Mouse (Mus musculus) stomach, postnatal 0 days (tissue): ENCODE measurements around the gene Pgpep1l. TPM values are rescaled to one million over a fixed set of nuclear protein-coding genes. Genes with fewer than 3 reads are reported as not detected.

ENCODE experiments used
- ATAC-seq: fragments of 200-750 bp; cut with Nextera tagmentation; 2 replicates; pipeline ENCODE4 v1.8.0; 2017; ENCODE audit not compliant: low FRiP score, low TSS enrichment
- DNase-seq: peaks from one replicate; pipeline ENCODE4 v3.0.0-alpha.2; 2016; ENCODE audit warnings: low spot score
- H3K27ac ChIP-seq: fragments of 300-500 bp; sonication (generic); replicated peaks from 2 replicates; pipeline ENCODE4 v1.5.1; 2014; ENCODE audit warnings: mild to moderate bottlenecking, control low read depth
- H3K27me3 ChIP-seq: fragments of 300-500 bp; sonication (generic); 2 replicates; pipeline ENCODE4 v1.6.1; 2014; ENCODE audit warnings: low read length; ENCODE audit not compliant: control insufficient read depth, insufficient read depth
- H3K36me3 ChIP-seq: fragments of 300-500 bp; sonication (generic); 2 replicates; pipeline ENCODE4 v1.6.1; 2014; ENCODE audit warnings: low read length, mixed read lengths; ENCODE audit not compliant: control insufficient read depth, insufficient read depth
- H3K4me1 ChIP-seq: fragments of 300-500 bp; sonication (generic); replicated peaks from 2 replicates; pipeline ENCODE4 v1.6.1; 2014; ENCODE audit warnings: antibody characterized with exemption; ENCODE audit not compliant: control insufficient read depth, insufficient read depth
- H3K4me2 ChIP-seq: fragments of 300-500 bp; sonication (generic); replicated peaks from 2 replicates; pipeline ENCODE4 v1.6.1; 2014; ENCODE audit warnings: low read depth, mild to moderate bottlenecking, control low read depth, moderate library complexity
- H3K4me3 ChIP-seq: fragments of 300-500 bp; sonication (generic); 2 replicates; pipeline ENCODE4 v1.5.1; 2014; ENCODE audit warnings: low read depth, low read length, control low read depth
- H3K9ac ChIP-seq: fragments of 300-500 bp; sonication (generic); 2 replicates; pipeline ENCODE4 v1.6.1; 2014; ENCODE audit warnings: mild to moderate bottlenecking, low read length, control low read depth, mixed read lengths
- H3K9me3 ChIP-seq: fragments of 300-500 bp; sonication (generic); 2 replicates; pipeline ENCODE4 v1.6.1; 2016; ENCODE audit warnings: low read length; ENCODE audit not compliant: control insufficient read depth
- CTCF ChIP-seq: IDR thresholded peaks from 2 replicates; pipeline ENCODE4 v1.5.1; 2016; ENCODE audit warnings: antibody characterized with exemption, low read depth, mild to moderate bottlenecking, moderate library complexity
- EP300 ChIP-seq: optimal IDR thresholded peaks from 2 replicates; pipeline ENCODE3; 2016; ENCODE audit warnings: antibody characterized with exemption
- WGBS: fragments of 180-500 bp; shearing (Covaris S2); extraction: QIAGEN DNeasy Blood & Tissue Kit; methylation state at CpG from one replicate; pipeline ENCODE4 v1.1.7; 2014; 5-methylcytosine and 5-hydroxymethylcytosine counted together
- polyA plus RNA-seq: library from polyadenylated mRNA; unstranded; fragments of >200 nt; fragmentation: Nextera tagmentation; extraction: Ambion mirVana; gene quantifications from 2 replicates; pipeline ENCODE4 v1.2.1, GENCODE M21; 2015

Pgpep1l gene
- polyA plus RNA-seq, 1 experiment from 2014 or later = not detected

GRCm38 (mm10) chr7:68272607-68273006 is 8.6 kb upstream of the Pgpep1l start:
- Histone ChIP-seq H3K4me2 (no peak overlapping the region), H3K4me3 (no peak overlapping the region), H3K27ac (no peak overlapping the region), H3K9ac (no peak overlapping the region), H3K9me3 (no peaks in the 10 kb centered on the region), H3K27me3 (no peaks in the 10 kb centered on the region), H3K4me1 (no peaks in the 10 kb centered on the region), H3K36me3 (no peaks in the 10 kb centered on the region)
- no peak for DNase-seq
- ATAC-seq = no peak
- TF ChIP-seq CTCF = no peak
- TF ChIP-seq EP300 = no peak
- 89% methylated on average over 10 of the region's 10 CpGs for WGBS

DNA sequence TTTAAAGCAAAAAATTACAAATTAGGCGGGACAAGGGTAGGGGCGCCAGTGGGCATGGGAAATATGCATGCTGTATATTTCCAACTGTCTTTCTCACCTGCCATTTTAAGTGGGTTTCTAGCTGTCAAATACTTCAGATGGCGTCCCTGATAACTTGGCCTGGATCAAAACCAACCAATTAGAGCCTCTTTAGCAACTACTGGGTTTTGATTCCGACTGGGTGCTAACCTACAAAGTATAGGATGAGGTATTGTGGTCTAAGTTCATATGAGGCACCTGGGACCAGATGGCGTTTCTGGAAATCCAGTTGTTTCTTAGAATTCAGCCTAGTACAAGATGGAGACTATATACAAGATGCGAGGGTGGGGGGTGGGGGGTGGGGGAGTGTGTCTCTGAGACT is 7.8 kb upstream of the Pgpep1l start:
- Histone ChIP-seq H3K9ac (no peak overlapping the region), H3K9me3 (no peaks in the 10 kb centered on the region), H3K36me3 (no peaks in the 10 kb centered on the region), H3K4me2 (no peak overlapping the region), H3K4me1 (no peaks in the 10 kb centered on the region), H3K4me3 (no peak overlapping the region), H3K27me3 (no peaks in the 10 kb centered on the region), H3K27ac (no peak overlapping the region)
- DNase-seq (no peak), ATAC-seq (no peak)
- 93% methylated on average over 6 of the region's 6 CpGs for WGBS
- TF ChIP-seq EP300 = no peak
- TF ChIP-seq CTCF = no peak

GRCm38 (mm10) chr7:68270551-68270950 is 6.5 kb upstream of the Pgpep1l start:
- WGBS = 18% methylated on average over 4 of the region's 4 CpGs
- no peaks in the 10 kb centered on the region for H3K36me3 ChIP-seq
- H3K4me3 ChIP-seq = no peak overlapping the region
- H3K4me1 ChIP-seq = no peaks in the 10 kb centered on the region
- no peaks in the 10 kb centered on the region for H3K27me3 ChIP-seq
- no peak overlapping the region for H3K9ac ChIP-seq
- H3K27ac ChIP-seq = no peak overlapping the region
- no peak for TF ChIP-seq EP300
- no peak for TF ChIP-seq CTCF
- ATAC-seq = no peak
- H3K9me3 ChIP-seq = no peaks in the 10 kb centered on the region
- H3K4me2 ChIP-seq = no peak overlapping the region
- DNase-seq = no peak

DNA sequence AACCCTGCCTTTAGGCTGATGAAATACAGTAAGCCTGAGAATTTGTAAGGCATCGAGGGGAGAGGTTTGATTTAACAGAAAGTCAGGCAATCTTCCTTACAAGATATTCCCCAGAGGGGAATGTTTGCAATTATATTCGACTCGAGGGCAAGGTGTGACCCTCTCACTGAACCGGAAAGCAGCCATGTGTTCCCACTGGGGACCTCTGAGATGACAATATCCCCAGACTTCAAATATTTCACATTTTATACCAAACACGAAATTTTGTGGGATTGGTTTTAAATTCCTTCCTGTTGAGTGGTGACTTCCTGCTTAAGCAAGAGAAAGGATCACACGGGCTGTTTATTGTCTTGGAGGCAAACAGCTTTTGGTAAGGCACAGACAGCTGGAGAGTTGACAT is 2.7 kb upstream of the Pgpep1l start:
- no peak overlapping the region for H3K4me3 ChIP-seq
- WGBS = 10% methylated on average over 6 of the region's 6 CpGs
- H3K36me3 ChIP-seq = no peaks in the 10 kb centered on the region
- TF ChIP-seq EP300 (no peak), CTCF (no peak)
- H3K4me1 ChIP-seq = 0 out of 2 replicates have a peak, but pooled peaks cover 3% of the 10 kb centered on the region
- no peak overlapping the region for H3K9ac ChIP-seq
- H3K27me3 ChIP-seq = no peaks in the 10 kb centered on the region; the same call in 1 of the 2 replicates
- no peak overlapping the region for H3K4me2 ChIP-seq
- H3K9me3 ChIP-seq = no peaks in the 10 kb centered on the region
- ATAC-seq = no peak
- no peak overlapping the region for H3K27ac ChIP-seq
- no peak for DNase-seq

DNA sequence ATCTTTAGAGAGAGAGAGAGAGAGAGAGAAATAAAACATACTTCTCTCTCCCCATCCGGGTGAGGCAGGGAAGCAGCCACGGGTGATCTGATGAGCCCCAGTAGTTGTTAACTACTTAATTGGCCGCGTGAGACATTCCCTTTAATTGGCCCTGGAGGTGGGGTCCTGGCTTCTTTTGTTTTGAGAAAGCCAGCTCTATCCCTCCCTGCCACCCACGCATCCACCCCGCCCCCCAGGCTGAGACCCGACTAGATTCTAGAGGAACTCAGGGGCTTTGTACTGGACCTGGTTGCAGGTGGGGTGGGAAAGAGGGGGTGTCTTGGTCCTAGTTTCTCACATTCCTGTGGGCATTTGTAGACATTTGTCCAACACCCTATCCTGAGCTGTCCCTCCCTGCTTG is 1.4 kb upstream of the Pgpep1l start:
- Histone ChIP-seq H3K4me2 (no peak overlapping the region), H3K9me3 (no peaks in the 10 kb centered on the region), H3K27me3 (no peaks in the 10 kb centered on the region; the same call in 1 of the 2 replicates), H3K9ac (no peak overlapping the region), H3K4me3 (no peak overlapping the region), H3K27ac (no peak overlapping the region), H3K36me3 (no peaks in the 10 kb centered on the region), H3K4me1 (0 out of 2 replicates have a peak, but pooled peaks cover 3% of the 10 kb centered on the region)
- TF ChIP-seq CTCF (no peak), EP300 (no peak)
- ATAC-seq = no peak
- WGBS = 43% methylated on average over 7 of the region's 7 CpGs
- DNase-seq = no peak

- Histone ChIP-seq H3K9me3 (no peaks in the 10 kb centered on the region), H3K27me3 (no peaks in the 10 kb centered on the region; the same call in 1 of the 2 replicates), H3K4me3 (peak overlapping the region; percentile 25), H3K9ac (no peak overlapping the region), H3K4me2 (peak overlapping the region; percentile 48), H3K4me1 (0 out of 2 replicates have a peak, but pooled peaks cover 3% of the 10 kb centered on the region), H3K36me3 (no peaks in the 10 kb centered on the region), H3K27ac (no peak overlapping the region)
- peak; percentile 21 for DNase-seq
- 12% methylated on average over 14 of the region's 14 CpGs for WGBS
- TF ChIP-seq EP300 (no peak), CTCF (no peak)
- no peak for ATAC-seq
Observed at GRCm38 (mm10) chr7:68264531-68264930, 498 bp upstream of the Pgpep1l start.
